Mouse (Mus musculus) B cell, adult 67 days (primary cell): ENCODE results near the gene Tmem51. TPM values are rescaled to one million over a fixed set of nuclear protein-coding genes. Genes with fewer than 3 reads are reported as not detected.

Source experiments
- total RNA-seq, 2 experiments: library from RNA; stranded (reverse); gene quantifications; 4 replicates each; pipeline ENCODE4 v1.2.4; 2023

Gene Tmem51
- total RNA-seq: under 1 TPM; 0.38 to 0.39 TPM

DNA sequence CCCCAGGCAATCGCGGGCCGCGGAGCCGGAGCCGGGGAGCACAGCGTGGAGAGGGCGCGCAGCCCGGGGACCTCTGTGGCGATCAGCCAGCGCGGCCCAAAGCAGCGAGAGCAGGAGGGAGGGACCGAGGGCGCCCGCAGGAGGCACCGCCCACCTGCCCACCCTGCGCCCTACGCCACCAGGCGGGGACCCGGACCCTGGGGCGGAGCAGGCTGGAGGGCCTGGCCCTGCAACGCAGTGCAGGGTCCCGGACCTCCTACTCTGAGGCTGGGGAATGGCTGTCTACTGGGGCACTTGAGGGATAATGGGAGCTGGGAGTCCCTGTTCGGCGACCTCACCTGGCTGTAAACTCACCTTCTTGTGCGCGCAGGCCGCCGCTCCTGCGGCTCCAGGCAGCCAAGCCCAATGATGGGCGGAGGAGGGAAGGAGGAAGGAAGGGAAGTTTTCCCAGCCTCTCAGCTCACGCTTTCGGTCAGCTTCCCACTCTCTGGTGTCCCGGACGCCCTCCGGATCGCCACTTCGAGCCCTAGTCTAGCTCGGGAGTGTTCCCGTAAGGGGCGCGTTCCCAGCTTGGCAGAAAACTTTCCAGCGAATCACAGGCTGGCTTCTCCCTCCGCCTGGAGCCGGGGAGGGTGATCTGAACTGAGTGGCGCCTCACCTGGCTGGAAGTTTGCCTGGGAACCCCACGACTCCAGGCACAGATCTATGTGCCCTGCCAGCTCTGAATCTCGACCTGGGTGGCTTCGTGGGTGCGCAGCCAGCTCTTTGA lies at the start of gene Tmem51:
Gene Tmem51 (minus strand): TSS at position 174 of the 769 bp plus-strand sequence.

DNA sequence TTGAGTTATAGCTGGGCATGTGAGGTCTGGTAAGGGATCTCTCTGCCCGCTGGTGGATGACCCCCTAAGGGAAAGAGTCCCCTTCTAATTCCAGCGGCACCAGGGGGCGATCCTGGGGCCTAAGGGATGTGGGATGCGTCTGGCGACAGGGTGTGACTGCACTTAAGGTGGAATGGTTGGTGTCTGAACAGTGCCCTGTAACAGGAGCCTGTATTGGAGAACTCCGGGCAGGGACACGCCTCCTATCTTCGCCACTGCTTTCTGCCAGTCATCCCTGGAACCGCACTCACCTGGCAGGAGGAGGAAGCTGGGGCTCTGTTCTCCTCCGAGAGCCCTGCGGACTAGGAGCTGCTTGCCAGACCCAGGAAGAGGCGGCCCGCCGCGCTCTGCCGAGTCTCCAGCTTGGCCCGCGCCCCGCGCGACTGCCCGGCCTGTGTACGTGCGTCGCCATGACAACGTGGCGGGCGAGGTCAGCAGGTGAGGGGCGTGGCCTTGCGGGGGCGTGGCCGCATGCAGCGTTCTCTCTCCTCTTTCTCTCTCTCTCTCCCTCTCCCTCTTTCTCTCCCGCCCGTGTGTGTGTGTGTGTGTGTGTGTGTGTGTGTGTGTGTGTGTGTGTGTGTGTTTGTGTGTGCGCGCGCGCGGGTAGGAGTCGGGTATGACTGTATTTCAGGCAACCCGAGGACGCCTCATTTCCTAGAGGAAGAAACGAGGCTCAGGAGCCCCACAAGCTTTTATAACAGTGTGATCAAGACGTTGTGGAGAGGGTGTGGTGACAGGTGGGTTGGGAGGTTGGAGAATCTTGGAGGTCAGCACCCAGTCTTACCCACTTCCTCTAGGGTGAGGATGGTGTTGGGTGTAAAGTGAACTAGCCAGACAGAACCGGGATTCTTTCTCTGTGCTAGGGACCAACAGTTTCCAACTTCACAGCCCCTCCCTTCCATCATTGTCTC lies 69.2 kb downstream of the Tmem51 start, which contains the start of gene Fhad1:
Gene Fhad1 (minus strand): TSS at position 424 of the 950 bp plus-strand sequence.

Other genes with a start within 250 kb of the Tmem51 start
- not detected for gene Ctrc, start 237.9 kb downstream of the Tmem51 start, total RNA-seq
- gene Efhd2, start 209.4 kb downstream of the Tmem51 start, total RNA-seq: 10 to 100 TPM; 30.2 to 31.4 TPM
- gene Fhad1, start 69.2 kb downstream of the Tmem51 start, total RNA-seq: not detected
- gene Kazn, start 155.1 kb upstream of the Tmem51 start, total RNA-seq: not detected